Mouse (Mus musculus) hindbrain, embryonic 11.5 days (tissue): Measurements from ENCODE around the gene Usp45. TPM values are rescaled to one million over a fixed set of nuclear protein-coding genes. Genes with fewer than 3 reads are reported as not detected.
A peak's percentile ranks its signal among the peaks of the same experiment; 100 is the strongest.
"Not testable (repeated sequence)": the region's sequence is repeated elsewhere in the genome, so short reads cannot be mapped to it uniquely, and the experiment has no call there.

ENCODE experiments used
- ATAC-seq: fragments of 200-750 bp; cut with Nextera tagmentation; 2 replicates; pipeline ENCODE4 v1.8.0; 2017; ENCODE audit warnings: mild to moderate bottlenecking, moderate TSS enrichment, moderate library complexity; ENCODE audit not compliant: low FRiP score
- DNase-seq: peaks from one replicate; pipeline ENCODE4 v3.0.0-alpha.2; 2015; ENCODE audit warnings: low spot score
- H3K27ac ChIP-seq: fragments of 300-500 bp; sonication (generic); 2 replicates; pipeline ENCODE4 v1.5.1; 2014; ENCODE audit warnings: mild to moderate bottlenecking, low read depth, low read length
- H3K27me3 ChIP-seq: fragments of 300-500 bp; sonication (generic); 2 replicates; pipeline ENCODE4 v1.6.1; 2014; ENCODE audit warnings: mild to moderate bottlenecking, low read length, moderate library complexity, mixed read lengths; ENCODE audit not compliant: control insufficient read depth, insufficient read depth
- H3K36me3 ChIP-seq: fragments of 300-500 bp; sonication (generic); 2 replicates; pipeline ENCODE4 v1.6.1; 2014; ENCODE audit warnings: mild to moderate bottlenecking, low read length, moderate library complexity, mixed read lengths; ENCODE audit not compliant: control insufficient read depth, insufficient read depth
- H3K4me1 ChIP-seq: fragments of 300-500 bp; sonication (generic); replicated peaks from 2 replicates; pipeline ENCODE4 v1.6.1; 2014; ENCODE audit warnings: low read length, mixed read lengths; ENCODE audit not compliant: control insufficient read depth, insufficient read depth
- H3K4me2 ChIP-seq: fragments of 300-500 bp; sonication (generic); replicated peaks from 2 replicates; pipeline ENCODE4 v1.6.1; 2014; ENCODE audit warnings: mild to moderate bottlenecking, low read depth, low read length
- H3K4me3 ChIP-seq: fragments of 300-500 bp; sonication (generic); 2 replicates; pipeline ENCODE4 v1.5.1; 2014; ENCODE audit warnings: low read depth, low read length
- H3K9ac ChIP-seq: fragments of 300-500 bp; sonication (generic); 2 replicates; pipeline ENCODE4 v1.6.1; 2014; ENCODE audit warnings: low read depth, low read length
- H3K9me3 ChIP-seq: fragments of 300-500 bp; sonication (generic); 2 replicates; pipeline ENCODE4 v1.6.1; 2016; ENCODE audit warnings: low read length; ENCODE audit not compliant: control insufficient read depth
- WGBS: fragments of 180-500 bp; shearing (Covaris S2); extraction: QIAGEN DNeasy Blood & Tissue Kit; methylation state at CpG from one replicate; pipeline ENCODE4 v1.1.7; 2014; 5-methylcytosine and 5-hydroxymethylcytosine counted together
- polyA plus RNA-seq: library from polyadenylated mRNA; unstranded; fragments of >200 nt; fragmentation: Nextera tagmentation; extraction: Ambion mirVana; gene quantifications from 2 replicates; pipeline ENCODE4 v1.2.1, GENCODE M21; 2014

Usp45 gene
- polyA plus RNA-seq: 14.3 and 17.4 TPM in 2 replicates

DNA sequence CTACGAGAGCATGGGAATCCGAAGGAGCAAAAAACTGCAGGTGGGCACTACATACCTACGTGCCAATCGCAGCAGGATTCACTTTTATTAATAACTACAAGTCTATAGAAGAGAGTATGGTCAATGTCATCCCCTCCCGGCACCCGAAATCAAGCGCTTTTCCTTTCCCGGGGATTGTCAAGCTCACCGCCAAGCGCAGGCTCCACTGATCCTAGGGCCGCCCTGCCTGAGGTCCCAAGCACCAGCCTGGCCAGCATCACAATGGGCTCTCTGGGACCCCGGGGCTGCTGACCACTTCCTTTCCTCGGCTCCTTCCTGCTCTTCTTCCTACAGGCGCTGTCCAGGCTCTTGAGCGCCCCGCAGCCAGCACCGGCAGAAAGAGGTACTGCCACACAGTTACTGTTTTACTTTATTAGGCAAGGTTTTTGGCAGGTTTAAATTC lies at the start of gene Usp45, which contains the start of gene Tstd3:
Gene Usp45, plus strand, starts transcription at position 294 of the 442 bp plus-strand sequence.
Gene Tstd3, minus strand, starts transcription at position 350 of the 442 bp plus-strand sequence.
- Histone ChIP-seq H3K9ac (peak within 1 kb of the TSS; percentile 60), H3K27ac (0 out of 2 replicates have a peak within 1 kb of the TSS, but pooled peaks have one; percentile 45), H3K4me2 (peak within 1 kb of the TSS; percentile 65), H3K4me1 (no peaks in the 10 kb centered on the region), H3K27me3 (no peaks in the 10 kb centered on the region), H3K36me3 (no peaks in the 10 kb centered on the region), H3K4me3 (peak within 1 kb of the TSS; percentile 56), H3K9me3 (no peaks in the 10 kb centered on the region)
- ATAC-seq (peak; percentile 95), DNase-seq (peak; percentile 89)
- 3% methylated on average over 17 of the region's 17 CpGs for WGBS

DNA sequence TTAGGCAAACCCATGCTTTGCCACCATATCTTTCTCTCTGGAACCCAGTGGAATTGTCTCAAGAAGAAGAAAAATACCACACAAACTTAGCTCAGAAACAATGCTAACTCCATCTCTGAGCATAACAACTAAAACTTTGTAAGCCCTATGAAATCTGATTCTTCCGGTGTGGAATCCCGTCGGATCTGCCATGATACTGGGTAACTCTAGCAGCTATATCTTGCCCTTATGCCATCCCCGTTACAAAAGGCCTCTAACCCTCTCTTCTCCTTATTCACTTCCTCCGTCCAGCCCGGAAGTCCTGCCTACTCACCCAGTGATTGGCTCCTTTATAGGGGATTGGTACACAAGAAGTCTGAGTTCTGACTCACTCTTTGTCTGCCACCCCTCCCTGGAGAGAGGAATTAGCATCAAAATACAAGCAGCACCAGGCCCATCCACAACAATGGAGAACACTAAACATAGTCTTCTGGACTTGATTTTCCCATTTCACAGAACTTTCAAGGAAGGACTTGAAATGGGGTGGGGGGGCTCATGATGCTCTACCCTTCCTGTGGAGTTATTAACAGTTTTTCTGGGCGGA lies 44.1 kb upstream of the Usp45 start:
- H3K9me3 ChIP-seq: no peaks in the 10 kb centered on the region
- H3K36me3 ChIP-seq: no peaks in the 10 kb centered on the region
- DNase-seq (peak; percentile 43), ATAC-seq (peak; percentile 53)
- no peak overlapping the region for H3K4me3 ChIP-seq
- no peaks in the 10 kb centered on the region for H3K27me3 ChIP-seq
- no peak overlapping the region for H3K4me2 ChIP-seq
- no peak overlapping the region for H3K27ac ChIP-seq
- no peak overlapping the region for H3K9ac ChIP-seq
- no peaks in the 10 kb centered on the region for H3K4me1 ChIP-seq
- 40% methylated on average over 7 of the region's 7 CpGs for WGBS

DNA sequence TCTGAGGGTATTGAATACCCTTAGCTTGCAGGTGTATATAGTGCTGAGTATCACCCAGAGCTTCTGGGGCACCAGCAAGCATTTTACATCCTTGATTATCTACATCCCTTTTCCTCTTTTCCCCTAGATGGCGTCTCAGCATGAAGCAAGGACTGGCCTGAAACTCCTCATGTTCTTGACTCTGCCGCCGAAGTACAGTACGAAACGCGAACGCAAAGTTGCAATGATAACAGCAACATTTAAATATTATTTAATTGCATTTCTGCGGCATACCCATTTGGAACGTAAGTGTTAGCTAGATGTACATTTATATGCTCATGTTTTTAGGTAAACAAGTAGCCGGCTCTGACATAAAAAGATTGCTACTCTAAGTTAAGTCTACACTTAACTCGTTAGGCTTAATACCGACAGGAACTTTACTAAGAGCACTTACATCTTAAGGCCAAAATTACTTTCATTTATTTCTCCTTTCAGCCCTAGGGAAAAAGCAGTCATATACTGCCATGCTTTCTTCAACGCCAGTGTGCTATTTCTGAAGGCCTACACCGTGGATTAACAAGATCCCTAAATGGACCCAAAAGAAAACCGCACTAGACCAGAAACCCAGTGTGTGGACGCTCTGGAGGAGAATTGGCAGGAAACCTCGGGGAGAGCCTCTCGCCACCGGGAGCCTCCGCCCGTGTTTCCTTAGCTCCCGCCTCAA lies 39.9 kb upstream of the Usp45 start:
- peak overlapping the region; percentile 75 for H3K27ac ChIP-seq
- peak overlapping the region; percentile 83 for H3K9ac ChIP-seq
- WGBS: 2% methylated on average over 22 of the region's 22 CpGs
- H3K27me3 ChIP-seq: no peaks in the 10 kb centered on the region
- no peaks in the 10 kb centered on the region for H3K4me1 ChIP-seq
- peak overlapping the region; percentile 66 for H3K4me2 ChIP-seq
- H3K36me3 ChIP-seq: no peaks in the 10 kb centered on the region
- peak overlapping the region; percentile 77 for H3K4me3 ChIP-seq
- peak; percentile 62 for DNase-seq
- no peaks in the 10 kb centered on the region for H3K9me3 ChIP-seq
- ATAC-seq: peak; percentile 60

DNA sequence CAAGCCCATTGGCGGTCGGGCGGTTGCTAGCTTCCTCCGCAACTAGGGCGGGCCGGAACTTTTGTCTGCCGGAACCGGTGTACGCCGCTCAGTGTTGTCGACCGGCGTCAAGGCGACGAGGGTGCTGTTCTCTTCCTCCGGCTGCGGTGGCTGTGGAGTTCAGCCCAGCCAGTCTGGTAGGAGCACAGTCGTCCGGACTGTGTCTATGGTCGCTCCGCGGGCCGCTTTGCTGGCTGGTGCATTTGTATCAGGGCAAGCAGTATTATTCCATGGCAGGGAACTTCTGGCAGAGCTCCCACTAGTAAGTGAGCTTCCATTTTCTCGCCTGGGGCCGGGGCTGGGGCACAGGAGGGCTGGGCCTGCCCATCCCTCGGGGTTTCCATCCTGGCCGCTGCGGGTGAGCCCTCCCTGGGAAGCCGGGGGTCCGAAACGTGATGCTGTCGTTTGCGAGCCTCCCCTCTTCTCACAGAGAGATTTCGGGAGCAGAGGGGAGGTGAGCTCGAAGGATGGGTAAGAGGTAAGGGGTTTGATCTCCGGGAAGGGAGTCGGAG lies 39.3 kb upstream of the Usp45 start, which contains the start of gene Ccnc:
Gene Ccnc, plus strand, starts transcription at position 87 of the 551 bp plus-strand sequence.
- Histone ChIP-seq H3K27ac (peak within 1 kb of the TSS; percentile 75), H3K27me3 (no peaks in the 10 kb centered on the region), H3K9me3 (no peaks in the 10 kb centered on the region), H3K36me3 (no peaks in the 10 kb centered on the region), H3K4me1 (no peaks in the 10 kb centered on the region), H3K4me2 (peak within 1 kb of the TSS; percentile 66), H3K4me3 (peak within 1 kb of the TSS; percentile 77), H3K9ac (peak within 1 kb of the TSS; percentile 83)
- DNase-seq (peak; percentile 91), ATAC-seq (peak; percentile 97)
- WGBS: 0% methylated on average over 37 of the region's 37 CpGs

DNA sequence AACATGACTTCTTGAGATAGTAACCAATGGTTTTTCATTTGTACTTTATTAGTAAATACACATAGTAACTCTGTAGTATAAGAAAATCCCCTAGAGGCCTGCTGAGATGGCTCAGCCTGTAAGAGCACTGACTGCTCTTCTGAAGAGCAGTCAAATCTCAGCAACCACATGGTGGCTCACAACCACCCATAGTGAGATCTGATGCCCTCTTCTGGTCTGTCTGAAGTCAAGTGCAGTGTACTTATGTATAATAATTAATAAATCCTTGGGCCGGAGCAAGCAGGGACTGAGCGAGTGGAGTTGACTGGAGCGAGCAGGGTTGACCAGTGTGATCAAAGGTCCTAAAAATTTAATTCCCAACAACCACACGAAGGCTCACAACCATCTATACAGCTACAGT lies 27.8 kb upstream of the Usp45 start:
- no peaks in the 10 kb centered on the region for H3K9me3 ChIP-seq
- H3K4me3 ChIP-seq: no peak overlapping the region
- WGBS: 98% methylated on average over 4 of the region's 4 CpGs
- H3K9ac ChIP-seq: no peak overlapping the region
- no peak overlapping the region for H3K4me2 ChIP-seq
- H3K27me3 ChIP-seq: no peaks in the 10 kb centered on the region
- no peaks in the 10 kb centered on the region for H3K4me1 ChIP-seq
- no peaks in the 10 kb centered on the region for H3K36me3 ChIP-seq
- H3K27ac ChIP-seq: no peak overlapping the region
- DNase-seq: no peak
- ATAC-seq: no peak

DNA sequence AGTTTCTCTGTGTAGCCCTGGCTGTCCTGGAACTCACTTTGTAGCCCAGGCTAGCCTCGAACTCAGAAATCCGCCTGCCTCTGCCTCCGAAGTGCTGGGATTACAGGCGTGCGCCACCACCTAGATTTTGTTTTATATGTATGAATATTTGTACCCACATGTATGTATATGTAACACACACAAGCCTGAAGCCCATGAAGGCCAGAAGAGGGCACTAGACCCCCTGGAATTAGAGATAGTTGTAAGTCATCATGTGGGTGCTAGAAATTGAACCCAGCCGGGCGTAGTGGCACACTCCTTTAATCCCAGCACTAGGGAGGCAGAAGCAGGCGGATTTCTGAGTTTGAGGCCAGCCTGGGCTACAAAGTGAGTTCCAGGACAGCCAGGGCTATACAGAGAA lies 22.8 kb upstream of the Usp45 start:
- not testable (repeated sequence) for H3K27me3 ChIP-seq, DNase-seq, H3K9ac ChIP-seq, ATAC-seq, H3K9me3 ChIP-seq, H3K27ac ChIP-seq, H3K4me1 ChIP-seq, H3K4me2 ChIP-seq, H3K4me3 ChIP-seq, H3K36me3 ChIP-seq
- WGBS: 98% methylated on average over 8 of the region's 8 CpGs

DNA sequence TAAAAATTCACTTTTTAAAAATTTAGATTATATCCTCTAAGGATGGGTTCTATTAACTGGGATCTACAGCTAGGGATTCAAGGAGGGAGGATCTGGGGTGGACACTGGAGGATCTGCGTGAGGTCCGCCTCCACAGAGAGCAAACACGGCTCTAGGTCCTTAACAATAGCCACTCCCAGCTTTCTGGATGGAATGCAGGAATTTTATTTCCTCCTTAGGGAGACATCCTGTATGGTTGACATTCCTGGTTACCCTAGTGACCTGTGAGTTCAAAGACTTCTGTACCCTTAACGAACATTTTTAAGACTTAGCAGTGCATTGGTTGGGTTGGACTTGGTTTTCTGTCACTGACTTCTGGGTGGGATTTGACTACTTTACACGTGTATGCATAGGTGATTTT lies 21.2 kb upstream of the Usp45 start:
- Histone ChIP-seq H3K27me3 (no peaks in the 10 kb centered on the region), H3K36me3 (no peaks in the 10 kb centered on the region), H3K9me3 (no peaks in the 10 kb centered on the region), H3K27ac (no peak overlapping the region), H3K4me3 (no peak overlapping the region), H3K4me2 (no peak overlapping the region), H3K4me1 (no peaks in the 10 kb centered on the region), H3K9ac (no peak overlapping the region)
- no peak for ATAC-seq
- no peak for DNase-seq
- WGBS: 83% methylated on average over 5 of the region's 5 CpGs

DNA sequence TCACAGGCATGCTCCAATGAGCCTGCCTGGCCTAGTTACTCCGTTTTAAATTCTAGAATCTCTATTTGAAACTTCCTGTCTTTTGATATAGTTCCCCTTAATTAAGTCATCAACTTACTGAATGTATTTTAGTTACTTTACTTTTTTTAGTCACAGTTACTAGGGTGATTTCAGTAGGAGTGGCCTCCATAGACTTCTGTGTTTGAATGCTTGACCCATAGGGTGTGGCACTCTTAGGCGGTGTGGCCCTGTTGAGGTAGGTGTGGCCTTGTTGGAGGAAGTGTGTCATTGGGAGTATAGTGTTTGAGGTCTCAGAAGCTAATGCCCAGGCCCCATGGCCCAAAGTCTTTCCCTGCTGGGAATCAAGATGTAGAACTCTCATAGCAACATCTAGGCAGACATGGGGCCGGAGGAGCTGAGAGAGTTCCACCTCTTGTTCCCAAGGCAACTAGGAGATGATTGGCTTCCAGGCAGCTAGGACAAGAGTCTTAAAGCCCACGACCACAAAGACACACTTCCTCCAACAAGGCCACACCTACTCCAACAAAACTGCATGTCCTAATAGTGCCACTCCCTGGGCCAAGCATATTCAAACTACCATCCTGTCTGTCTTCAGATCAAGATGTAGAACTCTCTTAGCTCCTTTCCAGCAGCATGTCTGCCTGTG lies 11.7 kb upstream of the Usp45 start:
- Histone ChIP-seq H3K36me3 (no peaks in the 10 kb centered on the region), H3K4me3 (no peak overlapping the region), H3K4me2 (no peak overlapping the region), H3K9me3 (no peaks in the 10 kb centered on the region), H3K4me1 (no peaks in the 10 kb centered on the region), H3K27ac (no peak overlapping the region), H3K27me3 (no peaks in the 10 kb centered on the region), H3K9ac (no peak overlapping the region)
- DNase-seq (no peak), ATAC-seq (no peak)
- 78% methylated on average over 4 of the region's 4 CpGs for WGBS
